Mouse (Mus musculus): Measurements from ENCODE around the gene Nckap1l. TPM values are rescaled to one million over a fixed set of nuclear protein-coding genes. Genes with fewer than 3 reads are reported as not detected.

Nckap1l gene
- polyA plus RNA-seq, 1 experiment from 2014 or later = 1.5 TPM

GRCm38 (mm10) chr15:103540646-103541045 lies 87.1 kb downstream of the Nckap1l start:
- whole genome bisulfite sequencing = 78% methylated on average over 1 of the region's 1 CpGs
- Histone ChIP-seq H3K4me3 (ENCODE audit: low read depth, low read length) (no peak overlapping the region), H3K27ac (ENCODE audit: low read length) (no peak overlapping the region), H3K4me1 (ENCODE audit: control insufficient read depth, insufficient read depth, low read length) (peaks cover 17% of the 10 kb centered on the region), H3K27me3 (ENCODE audit: control insufficient read depth, insufficient read depth, low read depth, low read length) (no peaks in the 10 kb centered on the region), H3K4me2 (ENCODE audit: low read length) (no peak overlapping the region), H3K9me3 (replicated peaks; ENCODE audit: control insufficient read depth, low read length, poor library complexity, severe bottlenecking) (no peaks in the 10 kb centered on the region), H3K36me3 (ENCODE audit: control insufficient read depth, insufficient read depth, low read length) (no peaks in the 10 kb centered on the region), H3K9ac (ENCODE audit: low read depth, low read length) (no peak overlapping the region)
- no peak for ATAC-seq

- ATAC-seq = no peak
- H3K27ac ChIP-seq (ENCODE audit: low read length) = no peak overlapping the region
- no peaks in the 10 kb centered on the region for H3K9me3 ChIP-seq (replicated peaks; ENCODE audit: control insufficient read depth, low read length, poor library complexity, severe bottlenecking)
- H3K4me1 ChIP-seq (ENCODE audit: control insufficient read depth, insufficient read depth, low read length) = peaks cover 6% of the 10 kb centered on the region; the same call in 1 of the 2 replicates
- H3K4me3 ChIP-seq (ENCODE audit: low read depth, low read length) = no peak overlapping the region
- H3K9ac ChIP-seq (ENCODE audit: low read depth, low read length) = no peak overlapping the region
- H3K27me3 ChIP-seq (ENCODE audit: control insufficient read depth, insufficient read depth, low read depth, low read length) = no peaks in the 10 kb centered on the region
- no peaks in the 10 kb centered on the region for H3K36me3 ChIP-seq (ENCODE audit: control insufficient read depth, insufficient read depth, low read length)
- no peak overlapping the region for H3K4me2 ChIP-seq (ENCODE audit: low read length)
Measured at GRCm38 (mm10) chr15:103542526-103542925, 88.9 kb downstream of the Nckap1l start.

- Histone ChIP-seq H3K9ac (ENCODE audit: low read depth, low read length) (no peak overlapping the region), H3K27me3 (ENCODE audit: control insufficient read depth, insufficient read depth, low read depth, low read length) (no peaks in the 10 kb centered on the region), H3K4me2 (ENCODE audit: low read length) (no peak overlapping the region), H3K4me1 (ENCODE audit: control insufficient read depth, insufficient read depth, low read length) (no peaks in the 10 kb centered on the region), H3K9me3 (replicated peaks; ENCODE audit: control insufficient read depth, low read length, poor library complexity, severe bottlenecking) (no peaks in the 10 kb centered on the region), H3K36me3 (ENCODE audit: control insufficient read depth, insufficient read depth, low read length) (no peaks in the 10 kb centered on the region), H3K27ac (ENCODE audit: low read length) (no peak overlapping the region), H3K4me3 (ENCODE audit: low read depth, low read length) (no peak overlapping the region)
- WGBS = 84% methylated on average over 3 of the region's 3 CpGs
- ATAC-seq = no peak
Measured at GRCm38 (mm10) chr15:103547983-103548382, 94.4 kb downstream of the Nckap1l start.

Other genes with a start within 250 kb of the Nckap1l start
- 139 and 151 TPM in 2 replicates for gene Cbx5, start 214.0 kb upstream of the Nckap1l start, polyA plus RNA-seq (2015; fragmentation: Nextera tagmentation; extraction: Ambion mirVana)
- 630 and 680 TPM in 2 replicates for gene Hnrnpa1, start 213.4 kb upstream of the Nckap1l start, polyA plus RNA-seq (2015; fragmentation: Nextera tagmentation; extraction: Ambion mirVana)
- gene Nfe2, start 195.4 kb upstream of the Nckap1l start, polyA plus RNA-seq (2015; fragmentation: Nextera tagmentation; extraction: Ambion mirVana) = 0.52 and 0.68 TPM in 2 replicates
- gene Copz1, start 181.1 kb upstream of the Nckap1l start, polyA plus RNA-seq (2015; fragmentation: Nextera tagmentation; extraction: Ambion mirVana) = 200 and 205 TPM in 2 replicates
- gene Gpr84, start 143.2 kb upstream of the Nckap1l start, polyA plus RNA-seq (2015; fragmentation: Nextera tagmentation; extraction: Ambion mirVana) = 0.40 and 0.64 TPM in 2 replicates
- gene Zfp385a, start 113.7 kb upstream of the Nckap1l start, polyA plus RNA-seq (2015; fragmentation: Nextera tagmentation; extraction: Ambion mirVana) = 20.1 and 22.7 TPM in 2 replicates
- 5.8 and 7.4 TPM in 2 replicates for gene Itga5, start 87.0 kb upstream of the Nckap1l start, polyA plus RNA-seq (2015; fragmentation: Nextera tagmentation; extraction: Ambion mirVana)
- 0.32 TPM in 1 of 2 replicates, not detected in the other for gene Gtsf1, start 23.3 kb upstream of the Nckap1l start, polyA plus RNA-seq (2015; fragmentation: Nextera tagmentation; extraction: Ambion mirVana)
- gene Gtsf2, start 5.3 kb upstream of the Nckap1l start, polyA plus RNA-seq (2015; fragmentation: Nextera tagmentation; extraction: Ambion mirVana) = not detected in 2 replicates
- gene Pde1b, start 49.2 kb downstream of the Nckap1l start, polyA plus RNA-seq (2015; fragmentation: Nextera tagmentation; extraction: Ambion mirVana) = 77.7 and 91.9 TPM in 2 replicates
- gene Ppp1r1a, start 84.2 kb downstream of the Nckap1l start, polyA plus RNA-seq (2015; fragmentation: Nextera tagmentation; extraction: Ambion mirVana) = 147 and 160 TPM in 2 replicates
- not detected in 2 replicates for gene Glycam1, start 111.3 kb downstream of the Nckap1l start, polyA plus RNA-seq (2015; fragmentation: Nextera tagmentation; extraction: Ambion mirVana)

Measured in midbrain, embryonic 16.5 days (tissue).